Mouse (Mus musculus) stomach, postnatal 0 days (tissue): ENCODE data around the gene Plin3. TPM values are rescaled to one million over a fixed set of nuclear protein-coding genes. Genes with fewer than 3 reads are reported as not detected.

Source experiments
- ATAC-seq: fragments of 200-750 bp; cut with Nextera tagmentation; 2 replicates; pipeline ENCODE4 v1.8.0; 2017; ENCODE audit not compliant: low FRiP score, low TSS enrichment
- DNase-seq: peaks from one replicate; pipeline ENCODE4 v3.0.0-alpha.2; 2016; ENCODE audit warnings: low spot score
- H3K27ac ChIP-seq: fragments of 300-500 bp; sonication (generic); replicated peaks from 2 replicates; pipeline ENCODE4 v1.5.1; 2014; ENCODE audit warnings: mild to moderate bottlenecking, control low read depth
- H3K27me3 ChIP-seq: fragments of 300-500 bp; sonication (generic); 2 replicates; pipeline ENCODE4 v1.6.1; 2014; ENCODE audit warnings: low read length; ENCODE audit not compliant: control insufficient read depth, insufficient read depth
- H3K36me3 ChIP-seq: fragments of 300-500 bp; sonication (generic); 2 replicates; pipeline ENCODE4 v1.6.1; 2014; ENCODE audit warnings: low read length, mixed read lengths; ENCODE audit not compliant: control insufficient read depth, insufficient read depth
- H3K4me1 ChIP-seq: fragments of 300-500 bp; sonication (generic); replicated peaks from 2 replicates; pipeline ENCODE4 v1.6.1; 2014; ENCODE audit warnings: antibody characterized with exemption; ENCODE audit not compliant: control insufficient read depth, insufficient read depth
- H3K4me2 ChIP-seq: fragments of 300-500 bp; sonication (generic); replicated peaks from 2 replicates; pipeline ENCODE4 v1.6.1; 2014; ENCODE audit warnings: low read depth, mild to moderate bottlenecking, control low read depth, moderate library complexity
- H3K4me3 ChIP-seq: fragments of 300-500 bp; sonication (generic); 2 replicates; pipeline ENCODE4 v1.5.1; 2014; ENCODE audit warnings: low read depth, low read length, control low read depth
- H3K9ac ChIP-seq: fragments of 300-500 bp; sonication (generic); 2 replicates; pipeline ENCODE4 v1.6.1; 2014; ENCODE audit warnings: mild to moderate bottlenecking, low read length, control low read depth, mixed read lengths
- H3K9me3 ChIP-seq: fragments of 300-500 bp; sonication (generic); 2 replicates; pipeline ENCODE4 v1.6.1; 2016; ENCODE audit warnings: low read length; ENCODE audit not compliant: control insufficient read depth
- CTCF ChIP-seq: IDR thresholded peaks from 2 replicates; pipeline ENCODE4 v1.5.1; 2016; ENCODE audit warnings: antibody characterized with exemption, low read depth, mild to moderate bottlenecking, moderate library complexity
- EP300 ChIP-seq: optimal IDR thresholded peaks from 2 replicates; pipeline ENCODE3; 2016; ENCODE audit warnings: antibody characterized with exemption
- WGBS: fragments of 180-500 bp; shearing (Covaris S2); extraction: QIAGEN DNeasy Blood & Tissue Kit; methylation state at CpG from one replicate; pipeline ENCODE4 v1.1.7; 2014; 5-methylcytosine and 5-hydroxymethylcytosine counted together
- polyA plus RNA-seq: library from polyadenylated mRNA; unstranded; fragments of >200 nt; fragmentation: Nextera tagmentation; extraction: Ambion mirVana; gene quantifications from 2 replicates; pipeline ENCODE4 v1.2.1, GENCODE M21; 2015

The Plin3 gene
- polyA plus RNA-seq, 1 experiment from 2014 or later = 65.3 TPM

- Histone ChIP-seq H3K4me1 (no peaks in the 10 kb centered on the region), H3K4me3 (no peak overlapping the region), H3K36me3 (no peaks in the 10 kb centered on the region), H3K9me3 (no peaks in the 10 kb centered on the region), H3K9ac (no peak overlapping the region), H3K4me2 (no peak overlapping the region), H3K27ac (no peak overlapping the region), H3K27me3 (no peaks in the 10 kb centered on the region)
- ATAC-seq (no peak), DNase-seq (peak; percentile 75)
- WGBS = 22% methylated on average over 6 of the region's 6 CpGs
- TF ChIP-seq CTCF = peak; percentile 80
- no peak for TF ChIP-seq EP300
Measured at GRCm38 (mm10) chr17:56251136-56251829, 41.4 kb downstream of the Plin3 start.

- H3K27ac ChIP-seq = no peak overlapping the region
- no peaks in the 10 kb centered on the region for H3K36me3 ChIP-seq
- H3K4me1 ChIP-seq = no peaks in the 10 kb centered on the region
- H3K4me2 ChIP-seq = no peak overlapping the region
- DNase-seq = no peak
- H3K9ac ChIP-seq = no peak overlapping the region
- no peaks in the 10 kb centered on the region for H3K9me3 ChIP-seq
- H3K27me3 ChIP-seq = no peaks in the 10 kb centered on the region
- no peak overlapping the region for H3K4me3 ChIP-seq
- ATAC-seq = no peak
- TF ChIP-seq EP300 = no peak
- no peak for TF ChIP-seq CTCF
- 61% methylated on average over 7 of the region's 7 CpGs for WGBS
Measured at GRCm38 (mm10) chr17:56245608-56246007, 47.1 kb downstream of the Plin3 start.

- Histone ChIP-seq H3K9ac (no peak overlapping the region), H3K4me2 (no peak overlapping the region), H3K27me3 (no peaks in the 10 kb centered on the region), H3K9me3 (no peaks in the 10 kb centered on the region), H3K4me1 (no peaks in the 10 kb centered on the region), H3K4me3 (no peak overlapping the region), H3K27ac (no peak overlapping the region), H3K36me3 (no peaks in the 10 kb centered on the region)
- ATAC-seq (peak; percentile 77), DNase-seq (peak; percentile 92)
- TF ChIP-seq EP300 (no peak), CTCF (peak; percentile 34)
- under 1% methylated on average over 33 of the region's 33 CpGs for WGBS
Measured at GRCm38 (mm10) chr17:56241541-56242401, 50.9 kb downstream of the Plin3 start.

- Histone ChIP-seq H3K9ac (no peak overlapping the region), H3K4me2 (no peak overlapping the region), H3K4me3 (no peak overlapping the region), H3K9me3 (no peaks in the 10 kb centered on the region), H3K36me3 (no peaks in the 10 kb centered on the region), H3K27me3 (no peaks in the 10 kb centered on the region), H3K27ac (no peak overlapping the region), H3K4me1 (no peaks in the 10 kb centered on the region)
- 5% methylated on average over 14 of the region's 14 CpGs for WGBS
- DNase-seq (peak; percentile 55), ATAC-seq (peak; percentile 84)
- TF ChIP-seq CTCF = no peak
- no peak for TF ChIP-seq EP300
Measured at GRCm38 (mm10) chr17:56233818-56234469, 58.7 kb downstream of the Plin3 start.

- Histone ChIP-seq H3K4me1 (no peaks in the 10 kb centered on the region), H3K9me3 (no peaks in the 10 kb centered on the region), H3K4me3 (no peak overlapping the region), H3K27me3 (no peaks in the 10 kb centered on the region), H3K27ac (no peak overlapping the region), H3K9ac (no peak overlapping the region), H3K36me3 (no peaks in the 10 kb centered on the region), H3K4me2 (no peak overlapping the region)
- ATAC-seq = no peak
- no peak for DNase-seq
- WGBS = 54% methylated on average over 8 of the region's 8 CpGs
- TF ChIP-seq EP300 (no peak), CTCF (no peak)
Measured at GRCm38 (mm10) chr17:56233389-56233788, 59.3 kb downstream of the Plin3 start.
